Mouse (Mus musculus) myocyte (in vitro differentiated cells): ENCODE measurements around the gene Blvrb.

ENCODE experiments used
- CEBPB ChIP-seq: IDR thresholded peaks from 2 replicates; pipeline ENCODE4 v1.6.1; 2011; ENCODE audit warnings: mild to moderate bottlenecking, moderate library complexity; ENCODE audit not compliant: poor library complexity, insufficient read depth, severe bottlenecking
- POLR2A ChIP-seq: IDR thresholded peaks from one replicate; pipeline ENCODE4 v1.6.1; 2011; ENCODE audit warnings: low read depth, mild to moderate bottlenecking, control low read depth, moderate library complexity; ENCODE audit not compliant: insufficient read length

DNA sequence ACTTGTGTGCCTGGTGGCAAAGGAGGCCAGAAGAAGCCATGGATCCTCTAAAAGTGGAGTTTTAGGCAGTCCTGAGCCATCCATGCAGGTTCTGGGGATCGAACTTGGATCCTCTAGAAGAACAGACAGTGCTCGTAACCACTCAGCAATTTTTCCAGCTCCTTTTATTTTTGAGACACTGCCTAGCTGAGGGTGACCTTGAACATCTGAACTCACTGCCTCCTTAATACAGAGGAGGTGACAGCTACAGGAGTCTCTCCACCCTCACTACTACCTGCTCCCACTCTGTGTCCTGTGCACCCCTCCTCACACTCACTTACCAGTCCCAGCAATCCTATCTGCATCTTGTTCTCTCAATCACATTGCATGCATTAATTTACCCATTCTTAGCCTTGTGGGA is 27.8 kb downstream of the Blvrb start:
- no peak for TF ChIP-seq POLR2A
- no peak for TF ChIP-seq CEBPB
